Mouse (Mus musculus) limb, embryonic 10.5 days (tissue): ENCODE measurements around the gene Gria3. TPM values are rescaled to one million over a fixed set of nuclear protein-coding genes. Genes with fewer than 3 reads are reported as not detected.

Experiments used
- DNase-seq: peaks from one replicate; pipeline ENCODE4 v3.0.0-alpha.2; 2017; ENCODE audit warnings: low spot score
- H3K27ac ChIP-seq: fragments of 300-500 bp; sonication (generic); 2 replicates; pipeline ENCODE4 v1.5.1; 2016; ENCODE audit warnings: mild to moderate bottlenecking
- H3K27me3 ChIP-seq: fragments of 300-500 bp; sonication (generic); 2 replicates; pipeline ENCODE4 v1.6.1; 2016; ENCODE audit warnings: low read depth, mild to moderate bottlenecking; ENCODE audit not compliant: poor library complexity, severe bottlenecking
- H3K36me3 ChIP-seq: fragments of 300-500 bp; sonication (generic); 2 replicates; pipeline ENCODE4 v1.6.1; 2016; ENCODE audit warnings: mild to moderate bottlenecking, moderate library complexity
- H3K4me1 ChIP-seq: fragments of 300-500 bp; sonication (generic); 2 replicates; pipeline ENCODE4 v1.6.1; 2016
- H3K4me3 ChIP-seq: fragments of 300-500 bp; sonication (generic); 2 replicates; pipeline ENCODE4 v1.5.1; 2016; ENCODE audit warnings: mild to moderate bottlenecking, moderate library complexity
- H3K9me3 ChIP-seq: fragments of 300-500 bp; sonication (generic); replicated peaks from 2 replicates; pipeline ENCODE4 v1.6.1; 2016; ENCODE audit warnings: mild to moderate bottlenecking
- WGBS: fragments of 180-500 bp; shearing (Covaris S2); methylation state at CpG from one replicate; pipeline ENCODE4 v1.1.7; 2016; 5-methylcytosine and 5-hydroxymethylcytosine counted together
- polyA plus RNA-seq: library from polyadenylated mRNA; unstranded; fragments of >200 nt; fragmentation: Nextera tagmentation; extraction: Ambion mirVana; gene quantifications from 2 replicates; pipeline ENCODE4 v1.2.1, GENCODE M21; 2016

Gria3 gene
- 1.4 and 2.4 TPM in 2 replicates for polyA plus RNA-seq

GRCm38 (mm10) chrX:41400058-41400904 lies at the start of gene Gria3:
TSS of gene Gria3 (plus strand) at chrX:41400854.
- Histone ChIP-seq H3K27ac (no peak within 1 kb of the TSS; the same call in 1 of the 2 replicates), H3K4me1 (no peaks in the 10 kb centered on the region), H3K4me3 (peak within 1 kb of the TSS; percentile 50), H3K36me3 (no peaks in the 10 kb centered on the region), H3K27me3 (peaks cover 42% of the 10 kb centered on the region), H3K9me3 (no peaks in the 10 kb centered on the region)
- peak; percentile 38 for DNase-seq
- 5% methylated on average over 21 of the region's 21 CpGs for WGBS

GRCm38 (mm10) chrX:41387086-41387485 lies 13.6 kb upstream of the Gria3 start:
- no peaks in the 10 kb centered on the region for H3K4me1 ChIP-seq
- H3K27ac ChIP-seq: no peak overlapping the region
- H3K9me3 ChIP-seq: no peaks in the 10 kb centered on the region
- H3K36me3 ChIP-seq: no peaks in the 10 kb centered on the region
- no peak for DNase-seq
- no peak overlapping the region for H3K4me3 ChIP-seq
- WGBS: 64% methylated on average over 7 of the region's 7 CpGs
- no peaks in the 10 kb centered on the region for H3K27me3 ChIP-seq

- 97% methylated on average over 1 of the region's 1 CpGs for WGBS
- H3K36me3 ChIP-seq: no peaks in the 10 kb centered on the region
- H3K27me3 ChIP-seq: no peaks in the 10 kb centered on the region
- no peak overlapping the region for H3K27ac ChIP-seq
- no peak overlapping the region for H3K4me3 ChIP-seq
- no peaks in the 10 kb centered on the region for H3K9me3 ChIP-seq
- H3K4me1 ChIP-seq: no peaks in the 10 kb centered on the region
- DNase-seq: no peak
Measured at GRCm38 (mm10) chrX:41389079-41389478, 11.6 kb upstream of the Gria3 start.

GRCm38 (mm10) chrX:41398482-41398881 lies 2.2 kb upstream of the Gria3 start:
- peaks cover 33% of the 10 kb centered on the region for H3K27me3 ChIP-seq
- H3K4me1 ChIP-seq: no peaks in the 10 kb centered on the region
- DNase-seq: no peak
- H3K4me3 ChIP-seq: no peak overlapping the region
- no peaks in the 10 kb centered on the region for H3K9me3 ChIP-seq
- H3K27ac ChIP-seq: no peak overlapping the region
- no peaks in the 10 kb centered on the region for H3K36me3 ChIP-seq

- H3K9me3 ChIP-seq: no peaks in the 10 kb centered on the region
- H3K4me3 ChIP-seq: peak overlapping the region; percentile 50
- no peaks in the 10 kb centered on the region for H3K36me3 ChIP-seq
- peaks cover 48% of the 10 kb centered on the region for H3K27me3 ChIP-seq
- no peak overlapping the region for H3K27ac ChIP-seq
- DNase-seq: peak; percentile 34
- no peaks in the 10 kb centered on the region for H3K4me1 ChIP-seq
- WGBS: 10% methylated on average over 16 of the region's 17 CpGs
Measured at GRCm38 (mm10) chrX:41401186-41401585, 532 bp downstream of the Gria3 start.

GRCm38 (mm10) chrX:41401590-41402240 lies 1.1 kb downstream of the Gria3 start:
- no peaks in the 10 kb centered on the region for H3K36me3 ChIP-seq
- peak overlapping the region; percentile 62 for H3K27ac ChIP-seq
- WGBS: 8% methylated on average over 20 of the region's 20 CpGs
- H3K4me1 ChIP-seq: no peaks in the 10 kb centered on the region
- peaks cover 48% of the 10 kb centered on the region for H3K27me3 ChIP-seq
- no peaks in the 10 kb centered on the region for H3K9me3 ChIP-seq
- peak; percentile 43 for DNase-seq
- H3K4me3 ChIP-seq: peak overlapping the region; percentile 50

- no peaks in the 10 kb centered on the region for H3K4me1 ChIP-seq
- H3K9me3 ChIP-seq: no peaks in the 10 kb centered on the region
- WGBS: 12% methylated on average over 6 of the region's 6 CpGs
- no peaks in the 10 kb centered on the region for H3K36me3 ChIP-seq
- H3K4me3 ChIP-seq: peak overlapping the region; percentile 50
- H3K27ac ChIP-seq: no peak overlapping the region
- DNase-seq: no peak
- peaks cover 48% of the 10 kb centered on the region for H3K27me3 ChIP-seq
Measured at GRCm38 (mm10) chrX:41402656-41403055, 2.0 kb downstream of the Gria3 start.

- H3K36me3 ChIP-seq: no peaks in the 10 kb centered on the region
- DNase-seq: no peak
- no peak overlapping the region for H3K4me3 ChIP-seq
- peaks cover 37% of the 10 kb centered on the region for H3K27me3 ChIP-seq
- WGBS: 52% methylated on average over 9 of the region's 9 CpGs
- H3K9me3 ChIP-seq: no peaks in the 10 kb centered on the region
- H3K27ac ChIP-seq: no peak overlapping the region
- H3K4me1 ChIP-seq: no peaks in the 10 kb centered on the region
Measured at GRCm38 (mm10) chrX:41406288-41406687, 5.6 kb downstream of the Gria3 start.

GRCm38 (mm10) chrX:41409791-41410190 lies 9.1 kb downstream of the Gria3 start:
- Histone ChIP-seq H3K27ac (no peak overlapping the region), H3K9me3 (no peaks in the 10 kb centered on the region), H3K36me3 (no peaks in the 10 kb centered on the region), H3K4me1 (no peaks in the 10 kb centered on the region), H3K27me3 (peaks cover 12% of the 10 kb centered on the region), H3K4me3 (no peak overlapping the region)
- WGBS: 75% methylated on average over 1 of the region's 1 CpGs
- DNase-seq: no peak

- H3K36me3 ChIP-seq: no peaks in the 10 kb centered on the region
- no peak overlapping the region for H3K4me3 ChIP-seq
- no peaks in the 10 kb centered on the region for H3K27me3 ChIP-seq
- H3K9me3 ChIP-seq: no peaks in the 10 kb centered on the region
- H3K4me1 ChIP-seq: no peaks in the 10 kb centered on the region
- no peak overlapping the region for H3K27ac ChIP-seq
- DNase-seq: no peak
- 58% methylated on average over 6 of the region's 6 CpGs for WGBS
Measured at GRCm38 (mm10) chrX:41425651-41426050, 25.0 kb downstream of the Gria3 start.

- no peaks in the 10 kb centered on the region for H3K36me3 ChIP-seq
- no peak for DNase-seq
- no peaks in the 10 kb centered on the region for H3K9me3 ChIP-seq
- H3K4me1 ChIP-seq: no peaks in the 10 kb centered on the region
- WGBS: 66% methylated on average over 5 of the region's 5 CpGs
- no peak overlapping the region for H3K4me3 ChIP-seq
- H3K27ac ChIP-seq: no peak overlapping the region
- no peaks in the 10 kb centered on the region for H3K27me3 ChIP-seq
Measured at GRCm38 (mm10) chrX:41428011-41428410, 27.4 kb downstream of the Gria3 start.

GRCm38 (mm10) chrX:41435541-41435940 lies 34.9 kb downstream of the Gria3 start:
- H3K27ac ChIP-seq: no peak overlapping the region
- H3K9me3 ChIP-seq: no peaks in the 10 kb centered on the region
- no peaks in the 10 kb centered on the region for H3K4me1 ChIP-seq
- no peaks in the 10 kb centered on the region for H3K36me3 ChIP-seq
- 42% methylated on average over 1 of the region's 1 CpGs for WGBS
- no peaks in the 10 kb centered on the region for H3K27me3 ChIP-seq
- no peak overlapping the region for H3K4me3 ChIP-seq
- no peak for DNase-seq

GRCm38 (mm10) chrX:41438841-41439240 lies 38.2 kb downstream of the Gria3 start:
- Histone ChIP-seq H3K36me3 (no peaks in the 10 kb centered on the region), H3K9me3 (no peaks in the 10 kb centered on the region), H3K4me3 (no peak overlapping the region), H3K27ac (no peak overlapping the region), H3K27me3 (no peaks in the 10 kb centered on the region), H3K4me1 (no peaks in the 10 kb centered on the region)
- 93% methylated on average over 5 of the region's 5 CpGs for WGBS
- no peak for DNase-seq
